Comparison of ENCODE assay signal across 26 mouse cellular contexts in the genomic region with DNA sequence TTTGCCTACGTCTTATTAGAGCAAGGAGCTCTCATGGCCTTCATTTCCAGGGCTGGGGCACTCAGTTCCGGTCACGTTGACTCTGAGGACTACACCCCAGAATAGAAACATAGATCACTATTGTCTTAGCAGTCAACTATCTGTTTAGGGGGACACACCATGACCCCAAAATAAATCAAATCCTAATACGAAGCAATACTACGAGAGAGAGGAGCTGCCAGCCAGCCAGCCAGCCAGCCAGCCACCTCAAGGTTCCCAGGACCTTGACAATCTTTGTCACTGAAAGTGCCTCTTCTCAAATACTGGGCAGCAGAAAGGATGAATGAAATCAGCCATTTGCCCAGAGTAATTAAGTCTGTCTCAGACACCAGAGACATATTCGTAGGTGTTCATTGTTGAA.
"Had no signal": no experiment of that assay in that cellular context is flagged by ENCODE, and none has a peak within 500 bp of the region (broad histone marks: within the 10 kb centered on the region; RNA-seq: fewer than 3 reads in every experiment).

No protein-coding gene starts in this region.

- H3K4me2 ChIP-seq: heart, embryonic 12.5 days; hindbrain, embryonic 12.5 days; hindbrain, embryonic 14.5 days; intestine, embryonic 15.5 days; limb, embryonic 13.5 days; limb, embryonic 15.5 days; liver, embryonic 12.5 days had no signal

- H3K27ac ChIP-seq: heart, embryonic 10.5 days; hindbrain, embryonic 10.5 days; hindbrain, embryonic 12.5 days; hindbrain, embryonic 14.5 days; intestine, embryonic 15.5 days; layer of hippocampus, adult 2 months; left cerebral cortex, adult 2 months; limb, embryonic 13.5 days; limb, embryonic 15.5 days; liver, embryonic 12.5 days; liver, embryonic 14.5 days had no signal

- H3K9ac ChIP-seq: heart, embryonic 12.5 days; hindbrain, embryonic 12.5 days; hindbrain, embryonic 14.5 days; intestine, embryonic 15.5 days; limb, embryonic 13.5 days; limb, embryonic 15.5 days; liver, embryonic 12.5 days; liver, embryonic 14.5 days had no signal

- DNase-seq: gastrocnemius, postnatal 10 days; gastrocnemius, postnatal 25 days; heart, adult 18-20 months; heart, postnatal 10 days; heart, postnatal 4 days; kidney, adult 18-20 months; kidney, adult 8-10 months; kidney, postnatal 10 days; kidney, postnatal 25 days; kidney, postnatal 4 days; left cerebral cortex, postnatal 4 days had no signal

- H3K27me3 ChIP-seq: heart, embryonic 12.5 days; hindbrain, embryonic 12.5 days; intestine, embryonic 15.5 days; limb, embryonic 13.5 days; limb, embryonic 15.5 days; liver, embryonic 12.5 days had no signal

- H3K4me3 ChIP-seq: heart, embryonic 10.5 days; heart, embryonic 12.5 days; hindbrain, embryonic 10.5 days; hindbrain, embryonic 12.5 days; intestine, embryonic 15.5 days; layer of hippocampus, adult 2 months; left cerebral cortex, adult 2 months; limb, embryonic 13.5 days; limb, embryonic 15.5 days; liver, embryonic 12.5 days had no signal

- H3K4me1 ChIP-seq: heart, embryonic 10.5 days; heart, embryonic 12.5 days; hindbrain, embryonic 12.5 days; intestine, embryonic 15.5 days; limb, embryonic 15.5 days; liver, embryonic 12.5 days had no signal

- H3K9me3 ChIP-seq: heart, embryonic 10.5 days; intestine, embryonic 15.5 days; limb, embryonic 15.5 days; liver, embryonic 12.5 days had no signal

- H3K36me3 ChIP-seq: heart, embryonic 10.5 days; heart, embryonic 12.5 days; hindbrain, embryonic 10.5 days; hindbrain, embryonic 12.5 days; intestine, embryonic 15.5 days; limb, embryonic 13.5 days; limb, embryonic 15.5 days; liver, embryonic 12.5 days had no signal

- ATAC-seq: hindbrain, embryonic 16.5 days; inflammation-experienced regulatory T-cells, adult 6 months; intestine, embryonic 15.5 days; intestine, postnatal 0 days; liver, embryonic 12.5 days had no signal
